Mouse (Mus musculus): ENCODE results near the gene Dgcr6.

DNA sequence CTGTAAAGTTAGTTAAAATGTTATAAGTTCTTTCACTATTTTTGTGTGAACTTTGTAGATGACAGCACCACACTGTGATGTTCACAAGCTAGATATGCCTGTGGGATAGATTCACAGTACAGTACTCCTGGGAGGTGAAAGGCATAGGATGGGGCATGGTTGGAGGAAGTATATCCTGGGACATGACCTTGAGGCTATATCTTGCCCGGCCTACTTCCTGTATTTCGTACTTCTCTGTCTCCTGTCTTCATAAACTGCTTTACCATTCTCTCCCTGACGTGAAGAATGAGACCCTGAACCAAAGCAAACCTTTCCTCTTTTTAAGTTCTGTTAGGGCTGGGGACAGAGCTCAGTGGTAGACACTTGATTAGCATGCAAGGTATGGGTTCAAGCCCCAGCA lies 65.6 kb downstream of the Dgcr6 start:
- TF ChIP-seq CTCF (IDR thresholded peaks at IDR 0.05; ENCODE audit: low read depth, low read length) (no peak), GATA1 (IDR thresholded peaks at IDR 0.05; ENCODE audit: borderline replicate concordance, low read length) (no peak), TAL1 (conservative IDR thresholded peaks at IDR 0.05; ENCODE audit: low read depth, low read length) (no peak)

All from G1E (cell line).